Mouse (Mus musculus): ENCODE measurements around the gene Gm14326. TPM values are rescaled to one million over a fixed set of nuclear protein-coding genes. Genes with fewer than 3 reads are reported as not detected.

Gene Gm14326
- polyA plus RNA-seq, 1 experiment from 2014 or later, result 16.6 TPM

Other genes starting within 250 kb of the Gm14326 start
- 4.0 and 5.5 TPM in 2 replicates for gene Gm14322, start 198.0 kb downstream of the Gm14326 start, polyA plus RNA-seq (2015; fragmentation: Nextera tagmentation; extraction: Ambion mirVana)
- 19.8 and 22.5 TPM in 2 replicates for gene Gm14325, start 117.0 kb downstream of the Gm14326 start, polyA plus RNA-seq (2015; fragmentation: Nextera tagmentation; extraction: Ambion mirVana)
- gene Gm14327, start 60.2 kb downstream of the Gm14326 start, polyA plus RNA-seq (2015; fragmentation: Nextera tagmentation; extraction: Ambion mirVana), result 4.2 and 5.3 TPM in 2 replicates
- 1.2 and 2.0 TPM in 2 replicates for gene Zfp972, start 31.7 kb downstream of the Gm14326 start, polyA plus RNA-seq (2015; fragmentation: Nextera tagmentation; extraction: Ambion mirVana)
- 9.2 and 9.9 TPM in 2 replicates for gene Zfp971, start 66.0 kb upstream of the Gm14326 start, polyA plus RNA-seq (2015; fragmentation: Nextera tagmentation; extraction: Ambion mirVana)
- 9.3 and 9.6 TPM in 2 replicates for gene Zfp931, start 121.2 kb upstream of the Gm14326 start, polyA plus RNA-seq (2015; fragmentation: Nextera tagmentation; extraction: Ambion mirVana)
- gene Phactr3, start 161.7 kb upstream of the Gm14326 start, polyA plus RNA-seq (2015; fragmentation: Nextera tagmentation; extraction: Ambion mirVana), result 1.7 and 2.8 TPM in 2 replicates

Data from stomach, postnatal 0 days (tissue).